Mouse (Mus musculus): ENCODE data around the gene Riok2. TPM values are rescaled to one million over a fixed set of nuclear protein-coding genes. Genes with fewer than 3 reads are reported as not detected.
A peak's percentile ranks its signal among the peaks of the same experiment; 100 is the strongest.

Gene Riok2
- polyA plus RNA-seq, 1 experiment from 2014 or later, result 37.3 TPM

DNA sequence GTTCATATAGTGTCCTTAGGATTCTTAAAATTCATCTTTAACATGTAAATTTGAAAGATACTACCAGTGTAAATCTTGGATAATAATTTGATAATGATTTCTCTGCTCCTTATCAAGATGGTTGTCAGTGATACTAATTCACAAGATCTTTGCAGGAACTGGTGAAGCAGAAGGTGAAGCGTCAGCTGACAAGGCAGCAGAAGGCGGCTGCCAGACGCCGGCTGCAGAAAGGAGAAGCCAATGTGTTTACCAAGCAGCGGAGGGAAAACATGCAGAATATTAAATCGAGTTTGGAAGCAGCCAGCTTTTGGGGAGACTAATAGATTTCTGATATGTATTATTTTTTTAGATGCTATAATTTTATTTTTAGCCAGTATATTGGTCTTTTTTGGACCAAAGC lies 19.2 kb downstream of the Riok2 start:
- no peak for DNase-seq (ENCODE audit: low spot score)
- 92% methylated on average over 6 of the region's 6 CpGs for WGBS
- H3K36me3 ChIP-seq (replicated peaks), result peaks cover 71% of the 10 kb centered on the region

DNA sequence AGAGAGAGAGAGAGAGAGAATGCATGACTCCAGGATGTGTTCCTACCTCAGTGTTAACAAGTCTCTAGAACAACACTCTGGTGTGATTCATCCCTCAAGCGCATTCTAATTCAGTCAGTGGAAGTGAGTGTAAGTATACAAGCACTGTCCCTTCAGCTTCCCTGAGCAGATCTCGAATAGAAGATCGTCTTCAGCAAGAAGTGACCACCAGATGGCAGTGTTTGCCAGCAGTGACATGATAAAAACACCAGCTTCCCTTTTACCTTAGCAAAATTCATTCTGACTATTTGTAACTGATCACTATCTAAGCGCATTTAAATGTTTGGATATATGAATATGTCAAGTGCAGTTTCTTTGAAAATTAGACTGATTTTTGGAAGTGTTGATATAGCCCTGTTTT lies 20.2 kb downstream of the Riok2 start:
- peak; percentile 74 for DNase-seq (ENCODE audit: low spot score)
- H3K9me3 ChIP-seq, result no peaks in the 10 kb centered on the region
- H3K36me3 ChIP-seq (replicated peaks), result peaks cover 61% of the 10 kb centered on the region
- WGBS, result 42% methylated on average over 4 of the region's 4 CpGs
- no peaks in the 10 kb centered on the region for H3K27me3 ChIP-seq (replicated peaks; ENCODE audit: low read depth, poor library complexity, severe bottlenecking)
- no peaks in the 10 kb centered on the region for H3K4me1 ChIP-seq
- H3K27ac ChIP-seq (replicated peaks), result no peak overlapping the region
- no peak overlapping the region for H3K4me3 ChIP-seq

More for the DNA sequence above, 19.2 kb downstream of the Riok2 start:
- Histone ChIP-seq H3K4me1 (no peaks in the 10 kb centered on the region), H3K27me3 (replicated peaks; ENCODE audit: low read depth, poor library complexity, severe bottlenecking) (no peaks in the 10 kb centered on the region), H3K9me3 (no peaks in the 10 kb centered on the region), H3K27ac (replicated peaks) (no peak overlapping the region), H3K4me3 (no peak overlapping the region)

DNA sequence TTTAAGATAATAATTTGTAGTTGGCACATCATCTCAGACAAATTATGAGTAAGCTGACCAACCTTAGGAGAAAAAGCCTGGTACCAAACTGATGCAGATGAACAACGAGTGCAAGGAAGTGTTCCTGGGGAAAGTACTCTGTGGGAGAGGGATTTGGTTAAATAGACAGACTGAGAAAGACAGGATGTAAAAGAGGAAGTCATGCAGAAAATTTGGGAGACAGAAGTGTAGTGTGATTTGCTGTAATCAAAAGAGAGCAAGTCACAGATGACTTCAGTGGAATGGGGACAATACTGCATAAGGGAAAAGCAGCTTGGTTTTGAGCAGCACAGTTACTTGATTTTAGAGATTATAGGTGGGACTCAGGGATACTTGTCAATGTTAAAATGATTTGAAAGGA lies 22.8 kb downstream of the Riok2 start:
- DNase-seq (ENCODE audit: low spot score), result no peak
- Histone ChIP-seq H3K36me3 (replicated peaks) (peaks cover 36% of the 10 kb centered on the region), H3K4me1 (peaks cover under 1% of the 10 kb centered on the region), H3K9me3 (no peaks in the 10 kb centered on the region), H3K4me3 (no peak overlapping the region), H3K27ac (replicated peaks) (no peak overlapping the region), H3K27me3 (replicated peaks; ENCODE audit: low read depth, poor library complexity, severe bottlenecking) (no peaks in the 10 kb centered on the region)
- whole genome bisulfite sequencing, result 43% methylated on average over 1 of the region's 1 CpGs

DNA sequence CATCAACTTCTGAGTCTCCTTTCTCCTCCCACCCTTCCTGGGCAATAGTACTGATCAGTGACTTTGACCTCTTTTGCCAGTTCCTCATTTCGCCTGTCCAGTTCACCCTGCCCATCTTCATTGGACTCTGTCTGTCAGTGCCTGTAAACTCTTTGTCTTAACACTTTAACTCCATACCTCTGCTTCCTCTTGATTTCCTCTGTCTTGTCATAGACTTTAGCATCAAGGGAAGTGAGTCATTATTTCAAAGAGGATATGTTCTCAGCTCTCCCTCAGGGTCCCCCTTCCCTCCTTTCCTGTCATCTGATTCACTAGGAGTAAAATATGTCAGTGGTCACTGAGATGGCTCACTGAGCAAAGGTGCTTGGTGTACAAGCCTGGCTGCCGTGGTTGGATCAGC lies 24.6 kb downstream of the Riok2 start:
- DNase-seq (ENCODE audit: low spot score), result no peak
- Histone ChIP-seq H3K4me1 (peaks cover 15% of the 10 kb centered on the region), H3K27ac (replicated peaks) (no peak overlapping the region), H3K36me3 (replicated peaks) (peaks cover 22% of the 10 kb centered on the region), H3K9me3 (no peaks in the 10 kb centered on the region), H3K4me3 (no peak overlapping the region), H3K27me3 (replicated peaks; ENCODE audit: low read depth, poor library complexity, severe bottlenecking) (no peaks in the 10 kb centered on the region)
- 77% methylated on average over 2 of the region's 2 CpGs for WGBS

DNA sequence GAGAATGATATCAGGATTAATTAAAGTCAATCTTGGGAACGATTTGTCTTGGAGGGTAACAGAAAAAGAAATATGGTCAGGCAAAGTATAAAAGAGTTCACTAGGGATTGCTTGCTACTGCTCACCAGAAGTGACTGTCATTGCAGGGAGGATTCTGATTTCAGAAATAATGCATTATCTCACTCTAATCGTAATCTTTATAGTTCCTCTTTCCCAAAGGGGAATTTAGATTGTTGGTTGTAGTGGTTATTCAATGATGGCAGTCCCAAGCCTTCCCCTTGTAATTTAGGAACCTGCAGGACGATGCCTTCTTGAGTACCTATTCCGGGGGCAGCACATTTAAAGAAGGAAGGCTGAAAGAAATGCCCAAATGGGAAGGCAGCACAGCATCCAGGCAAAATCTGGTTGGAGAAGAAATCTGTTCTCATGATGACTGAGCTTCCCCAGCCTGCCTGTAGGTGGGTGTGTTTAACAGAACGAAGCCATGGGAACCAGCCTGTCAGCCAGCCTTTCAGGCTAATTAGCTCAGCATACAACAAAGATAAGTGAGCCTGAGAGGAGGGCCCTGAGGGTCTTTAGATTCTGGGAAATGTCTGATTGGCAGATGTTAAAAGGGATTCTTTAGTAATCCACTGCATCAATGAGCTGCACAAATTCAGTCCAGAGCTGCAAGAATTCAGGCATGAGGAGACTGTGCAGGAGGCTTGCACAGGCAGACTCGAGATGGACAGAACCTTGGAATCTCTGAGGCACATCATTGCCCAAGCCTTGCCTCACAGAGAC lies 28.3 kb downstream of the Riok2 start, which contains the start of gene Lix1:
Gene Lix1 (plus strand): TSS at position 451 of the 783 bp plus-strand sequence.
- Histone ChIP-seq H3K27ac (replicated peaks) (peak within 1 kb of the TSS; percentile 79), H3K27me3 (replicated peaks; ENCODE audit: low read depth, poor library complexity, severe bottlenecking) (no peaks in the 10 kb centered on the region), H3K9me3 (no peaks in the 10 kb centered on the region), H3K4me3 (peak within 1 kb of the TSS; percentile 46), H3K4me1 (peaks cover 37% of the 10 kb centered on the region), H3K36me3 (replicated peaks) (peaks cover 6% of the 10 kb centered on the region; the same call in 1 of the 2 replicates)
- peak; percentile 83 for DNase-seq (ENCODE audit: low spot score)
- 30% methylated on average over 6 of the region's 6 CpGs for WGBS

DNA sequence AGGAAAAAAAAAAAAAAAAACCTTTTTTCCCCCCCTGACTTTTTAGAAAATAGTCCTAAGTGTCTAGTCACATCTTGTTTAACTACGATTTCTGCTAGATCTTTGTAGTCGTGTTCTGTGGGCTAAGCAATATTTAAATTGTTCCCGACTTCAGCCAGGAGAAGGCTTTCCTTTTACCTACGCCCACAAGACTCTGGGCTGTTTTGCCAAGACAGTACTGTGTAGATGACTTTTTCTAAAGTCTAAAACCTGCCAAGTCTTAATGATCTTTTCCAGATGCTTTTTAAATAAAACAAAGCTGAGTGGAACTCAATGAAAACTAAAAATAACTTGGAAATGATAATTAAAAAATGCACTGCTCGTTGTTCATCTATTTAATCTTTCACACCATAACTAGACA lies 28.9 kb downstream of the Riok2 start:
- DNase-seq (ENCODE audit: low spot score), result no peak
- Histone ChIP-seq H3K4me3 (peak overlapping the region; percentile 46), H3K27ac (replicated peaks) (peak overlapping the region; percentile 79), H3K27me3 (replicated peaks; ENCODE audit: low read depth, poor library complexity, severe bottlenecking) (no peaks in the 10 kb centered on the region), H3K36me3 (replicated peaks) (peaks cover 6% of the 10 kb centered on the region; the same call in 1 of the 2 replicates), H3K9me3 (no peaks in the 10 kb centered on the region), H3K4me1 (peaks cover 41% of the 10 kb centered on the region)
- 31% methylated on average over 5 of the region's 5 CpGs for WGBS

DNA sequence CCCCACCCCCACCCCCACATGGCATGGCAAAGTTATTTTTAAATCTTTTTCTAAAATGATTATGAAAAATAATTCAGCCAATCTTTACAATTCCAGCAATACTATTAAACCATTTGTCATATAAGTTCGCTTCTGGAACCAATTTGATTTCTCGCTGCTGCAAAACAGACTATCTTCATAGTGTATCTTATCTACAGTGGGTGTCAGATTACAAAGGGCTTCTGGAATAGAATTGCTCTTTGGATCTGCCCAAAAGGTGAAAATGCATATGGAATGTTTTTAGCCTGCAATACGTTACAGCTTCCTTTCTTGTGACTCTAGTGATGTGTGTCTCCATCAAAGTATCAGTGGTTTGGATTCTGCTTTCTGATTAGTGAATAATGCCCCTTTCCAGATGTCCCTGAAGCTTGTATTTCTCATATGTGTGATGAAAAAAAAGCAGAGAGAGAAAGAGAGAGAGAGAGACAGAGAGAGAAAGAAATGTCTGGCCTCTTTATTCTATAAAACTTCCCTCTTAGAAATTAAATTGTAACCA lies 29.5 kb downstream of the Riok2 start:
- no peak for DNase-seq (ENCODE audit: low spot score)
- H3K27ac ChIP-seq (replicated peaks), result peak overlapping the region; percentile 79
- peaks cover 47% of the 10 kb centered on the region for H3K4me1 ChIP-seq
- WGBS, result 22% methylated on average over 3 of the region's 3 CpGs
- H3K36me3 ChIP-seq (replicated peaks), result peaks cover 6% of the 10 kb centered on the region; the same call in 1 of the 2 replicates
- no peaks in the 10 kb centered on the region for H3K9me3 ChIP-seq
- no peaks in the 10 kb centered on the region for H3K27me3 ChIP-seq (replicated peaks; ENCODE audit: low read depth, poor library complexity, severe bottlenecking)
- H3K4me3 ChIP-seq, result peak overlapping the region; percentile 46

DNA sequence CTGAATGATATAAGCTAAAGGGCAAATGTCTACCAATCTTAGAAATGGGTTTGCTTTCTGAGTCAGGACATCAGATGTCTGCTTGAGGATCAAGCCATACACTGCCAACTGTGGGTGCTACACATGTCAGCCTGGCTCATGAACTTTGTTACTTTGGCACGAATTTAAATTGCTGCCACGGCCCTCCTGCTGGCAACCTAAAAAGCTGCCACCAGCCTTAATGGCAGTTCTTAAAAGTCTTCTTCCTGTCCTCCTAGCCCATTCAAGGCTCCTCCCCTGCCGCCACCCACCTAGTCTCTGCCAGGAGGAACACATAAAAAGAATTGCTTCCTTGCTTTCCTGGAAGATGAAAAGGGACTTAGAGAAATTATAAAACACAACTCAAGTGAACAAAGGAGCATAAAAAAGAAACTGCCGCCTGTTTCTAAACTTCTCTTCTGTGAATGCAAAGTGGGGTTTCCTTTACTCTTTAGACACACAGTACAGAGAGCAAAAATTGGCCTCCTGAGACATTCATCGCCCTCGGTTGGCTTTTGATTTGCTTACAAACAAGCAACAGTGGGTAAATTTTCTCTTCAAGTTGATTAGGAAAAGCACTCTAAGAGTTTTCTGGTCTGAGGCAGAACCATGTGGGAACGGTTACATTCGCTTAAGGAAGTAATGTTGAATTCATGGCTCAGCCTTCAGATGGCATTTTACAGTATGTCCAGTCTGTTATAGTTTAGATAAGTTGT lies 30.9 kb downstream of the Riok2 start:
- Histone ChIP-seq H3K27ac (replicated peaks) (peak overlapping the region; percentile 79), H3K9me3 (no peaks in the 10 kb centered on the region), H3K36me3 (replicated peaks) (peaks cover 6% of the 10 kb centered on the region; the same call in 1 of the 2 replicates), H3K4me3 (peak overlapping the region; percentile 46), H3K27me3 (replicated peaks; ENCODE audit: low read depth, poor library complexity, severe bottlenecking) (no peaks in the 10 kb centered on the region), H3K4me1 (peaks cover 58% of the 10 kb centered on the region)
- DNase-seq (ENCODE audit: low spot score), result peak; percentile 35
- 39% methylated on average over 8 of the region's 8 CpGs for WGBS

DNA sequence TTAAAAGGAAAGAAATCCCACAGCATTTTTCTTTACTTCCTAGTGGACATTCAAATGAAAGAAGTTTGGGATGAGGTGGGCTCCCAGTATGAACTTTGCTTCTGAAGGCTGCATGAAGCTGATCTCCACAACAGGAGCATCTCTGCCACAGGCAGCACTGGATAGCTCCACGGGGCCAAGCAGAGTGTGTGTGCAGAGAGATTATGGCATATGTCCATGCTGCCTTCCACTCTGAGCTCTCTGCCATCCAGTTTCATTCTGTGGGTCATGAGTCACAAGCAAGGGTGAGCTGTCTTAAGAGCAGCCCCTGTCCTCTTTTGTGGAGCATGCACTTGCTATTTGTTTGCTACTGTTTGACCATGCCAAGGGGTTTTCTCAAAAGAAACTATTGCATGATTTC lies 31.5 kb downstream of the Riok2 start:
- H3K4me3 ChIP-seq, result peak overlapping the region; percentile 21; the same call in 1 of the 2 replicates
- H3K4me1 ChIP-seq, result peaks cover 62% of the 10 kb centered on the region
- peaks cover 6% of the 10 kb centered on the region; the same call in 1 of the 2 replicates for H3K36me3 ChIP-seq (replicated peaks)
- peak overlapping the region; percentile 79 for H3K27ac ChIP-seq (replicated peaks)
- H3K27me3 ChIP-seq (replicated peaks; ENCODE audit: low read depth, poor library complexity, severe bottlenecking), result no peaks in the 10 kb centered on the region
- no peak for DNase-seq (ENCODE audit: low spot score)
- no peaks in the 10 kb centered on the region for H3K9me3 ChIP-seq
- 69% methylated on average over 1 of the region's 1 CpGs for WGBS

DNA sequence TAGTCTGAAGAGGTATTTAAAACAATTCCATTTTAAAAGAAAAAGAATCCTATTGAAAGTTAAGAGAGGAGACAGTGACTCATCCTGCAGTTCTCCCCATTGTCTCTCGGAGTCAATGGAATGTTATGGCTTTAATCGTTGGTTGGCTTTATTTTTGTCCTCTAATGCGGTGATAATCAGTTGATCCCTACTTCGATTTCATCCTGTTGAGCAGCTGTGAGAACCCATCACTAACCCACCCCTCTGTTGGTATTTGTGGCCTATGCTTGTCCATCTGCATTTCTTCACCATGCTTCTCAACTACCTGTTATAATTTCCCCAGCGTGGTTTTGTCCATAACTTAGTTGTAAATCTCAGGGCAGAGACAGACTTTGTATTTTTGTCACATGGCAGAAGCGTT lies 34.0 kb downstream of the Riok2 start:
- WGBS, result 55% methylated on average over 6 of the region's 6 CpGs
- no peak for DNase-seq (ENCODE audit: low spot score)
- Histone ChIP-seq H3K4me3 (no peak overlapping the region), H3K27ac (replicated peaks) (no peak overlapping the region), H3K4me1 (peaks cover 53% of the 10 kb centered on the region), H3K9me3 (no peaks in the 10 kb centered on the region), H3K27me3 (replicated peaks; ENCODE audit: low read depth, poor library complexity, severe bottlenecking) (no peaks in the 10 kb centered on the region), H3K36me3 (replicated peaks) (peaks cover 10% of the 10 kb centered on the region)

DNA sequence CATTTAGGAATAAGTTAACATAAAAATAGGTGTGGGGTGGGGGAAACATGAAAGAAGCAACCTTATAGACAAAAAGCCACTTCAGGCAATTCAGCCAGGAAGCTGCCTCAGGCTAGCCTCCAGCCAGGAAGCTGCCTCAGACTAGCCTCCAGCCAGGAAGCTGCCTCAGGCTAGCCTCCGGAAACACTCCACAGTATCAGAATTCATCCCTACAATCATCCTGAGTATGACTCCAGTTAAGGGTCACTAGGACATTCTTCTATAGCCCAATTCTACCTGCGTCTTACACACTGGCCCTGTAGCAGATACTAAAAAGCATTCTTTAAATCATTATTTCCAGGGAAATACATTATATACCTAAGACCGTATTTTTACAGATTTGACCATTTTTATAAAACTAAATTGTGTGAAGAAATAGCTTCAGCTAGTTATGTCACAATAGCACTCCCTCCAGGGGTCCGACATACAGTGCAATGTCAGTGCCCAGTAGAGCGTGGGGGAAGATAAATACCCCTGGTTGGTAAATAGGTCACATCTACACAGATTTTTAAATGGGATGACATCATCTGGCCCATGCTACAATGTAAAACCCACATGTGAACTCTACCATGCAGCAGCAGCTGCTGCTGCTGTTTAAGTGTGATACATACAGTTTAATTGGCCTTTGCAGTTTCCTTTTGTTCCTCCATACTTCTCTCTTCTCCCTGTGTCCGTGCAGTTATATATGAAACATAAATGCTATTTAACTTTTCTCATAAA lies 34.8 kb downstream of the Riok2 start:
- H3K27ac ChIP-seq (replicated peaks), result peak overlapping the region; percentile 57; the same call in 1 of the 2 replicates
- H3K4me3 ChIP-seq, result no peak overlapping the region

DNA sequence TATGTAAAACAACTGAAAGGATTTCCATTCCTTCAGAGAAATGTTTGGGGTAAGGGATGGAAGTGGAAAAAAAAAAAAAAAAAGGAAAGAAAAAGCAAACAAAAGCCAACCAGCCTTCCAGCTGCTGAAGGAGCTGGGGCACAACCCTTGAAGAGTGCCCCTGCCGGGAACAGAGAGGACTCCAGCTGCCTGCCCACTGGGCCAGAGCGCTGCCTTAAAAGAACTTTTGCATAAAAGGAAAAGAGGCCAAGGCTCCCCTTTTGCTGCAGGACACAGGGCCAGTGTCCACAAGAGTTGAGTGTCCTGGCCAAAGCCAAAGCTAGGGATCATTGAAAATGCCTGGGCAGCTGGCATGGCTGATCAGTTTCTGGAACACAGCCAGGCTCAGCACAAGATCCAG lies 35.5 kb downstream of the Riok2 start:
- peak; percentile 46 for DNase-seq (ENCODE audit: low spot score)
- H3K27me3 ChIP-seq (replicated peaks; ENCODE audit: low read depth, poor library complexity, severe bottlenecking), result no peaks in the 10 kb centered on the region
- peaks cover 3% of the 10 kb centered on the region; the same call in 1 of the 2 replicates for H3K9me3 ChIP-seq
- no peak overlapping the region for H3K4me3 ChIP-seq
- H3K27ac ChIP-seq (replicated peaks), result peak overlapping the region; percentile 57
- H3K4me1 ChIP-seq, result peaks cover 42% of the 10 kb centered on the region
- 12% methylated on average over 2 of the region's 2 CpGs for WGBS
- H3K36me3 ChIP-seq (replicated peaks), result peaks cover 18% of the 10 kb centered on the region

More for the DNA sequence above, 34.8 kb downstream of the Riok2 start:
- no peaks in the 10 kb centered on the region for H3K27me3 ChIP-seq (replicated peaks; ENCODE audit: low read depth, poor library complexity, severe bottlenecking)
- DNase-seq (ENCODE audit: low spot score), result no peak
- WGBS, result 57% methylated on average over 6 of the region's 6 CpGs
- H3K4me1 ChIP-seq, result peaks cover 46% of the 10 kb centered on the region
- H3K36me3 ChIP-seq (replicated peaks), result peaks cover 15% of the 10 kb centered on the region
- H3K9me3 ChIP-seq, result no peaks in the 10 kb centered on the region

Measured in embryonic facial prominence, embryonic 10.5 days (tissue).